Mouse (Mus musculus) testis, adult 2 months (tissue): ENCODE measurements around the gene Col17a1. TPM values are rescaled to one million over a fixed set of nuclear protein-coding genes. Genes with fewer than 3 reads are reported as not detected.

ENCODE experiments used
- H3K27ac ChIP-seq: fragments of 200-500 bp; 2 replicates; pipeline ENCODE4 v1.5.1; 2012; ENCODE audit warnings: low read depth, low read length; ENCODE audit not compliant: control insufficient read depth, insufficient read depth
- H3K27me3 ChIP-seq: fragments of 200-500 bp; 2 replicates; pipeline ENCODE4 v1.6.1; 2012; ENCODE audit warnings: mild to moderate bottlenecking, low read length, moderate library complexity; ENCODE audit not compliant: control insufficient read depth, insufficient read depth
- H3K36me3 ChIP-seq: fragments of 200-500 bp; 2 replicates; pipeline ENCODE4 v1.6.1; 2012; ENCODE audit warnings: mild to moderate bottlenecking, low read length; ENCODE audit not compliant: control insufficient read depth, insufficient read depth
- H3K4me1 ChIP-seq: fragments of 200-500 bp; 2 replicates; pipeline ENCODE4 v1.6.1; 2012; ENCODE audit warnings: low read length; ENCODE audit not compliant: control insufficient read depth, insufficient read depth
- H3K4me3 ChIP-seq: fragments of 200-500 bp; 2 replicates; pipeline ENCODE4 v1.5.1; 2012; ENCODE audit warnings: low read depth, mild to moderate bottlenecking, low read length, moderate library complexity, mixed read lengths; ENCODE audit not compliant: control insufficient read depth
- CTCF ChIP-seq: fragments of 200-500 bp; IDR thresholded peaks from 2 replicates; pipeline ENCODE4 v1.5.1; 2012; ENCODE audit warnings: low read depth, mild to moderate bottlenecking, inconsistent platforms, low read length, moderate library complexity; ENCODE audit not compliant: control insufficient read depth, insufficient read depth, insufficient replicate concordance
- POLR2A ChIP-seq: fragments of 200-500 bp; IDR thresholded peaks from 2 replicates; pipeline ENCODE4 v1.6.1; 2012; ENCODE audit warnings: low read depth, mild to moderate bottlenecking, inconsistent platforms, low read length, moderate library complexity; ENCODE audit not compliant: control insufficient read depth
- polyA plus RNA-seq: library from polyadenylated mRNA; depleted of rRNA; stranded (reverse); fragments of >200 nt; gene quantifications from 2 replicates; pipeline ENCODE4 v1.2.3, GENCODE M21; 2012

Gene Col17a1
- polyA plus RNA-seq, 1 experiment, result 2.9 TPM

DNA sequence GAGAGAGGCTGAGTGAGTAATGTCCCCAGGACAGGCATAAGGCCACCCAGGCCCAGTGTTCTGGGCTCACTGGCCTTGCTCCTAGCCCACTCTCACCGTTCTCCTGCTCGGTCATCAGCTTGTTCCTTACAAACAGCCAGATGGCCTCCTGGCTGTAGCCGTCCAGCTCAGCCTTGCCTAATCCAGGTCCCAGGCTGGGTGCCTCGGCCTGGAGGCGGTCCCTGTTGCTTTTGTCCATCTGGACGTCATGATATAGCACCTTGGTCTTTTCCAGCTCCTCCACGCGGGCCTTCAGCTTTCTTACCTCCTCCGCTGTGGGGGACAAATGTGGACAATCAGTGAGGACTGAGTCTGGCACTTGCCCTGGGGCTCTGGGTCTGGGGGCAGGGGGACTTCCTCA, 23.5 kb downstream of the Col17a1 start:
- no peak for TF ChIP-seq POLR2A
- TF ChIP-seq CTCF, result no peak

DNA sequence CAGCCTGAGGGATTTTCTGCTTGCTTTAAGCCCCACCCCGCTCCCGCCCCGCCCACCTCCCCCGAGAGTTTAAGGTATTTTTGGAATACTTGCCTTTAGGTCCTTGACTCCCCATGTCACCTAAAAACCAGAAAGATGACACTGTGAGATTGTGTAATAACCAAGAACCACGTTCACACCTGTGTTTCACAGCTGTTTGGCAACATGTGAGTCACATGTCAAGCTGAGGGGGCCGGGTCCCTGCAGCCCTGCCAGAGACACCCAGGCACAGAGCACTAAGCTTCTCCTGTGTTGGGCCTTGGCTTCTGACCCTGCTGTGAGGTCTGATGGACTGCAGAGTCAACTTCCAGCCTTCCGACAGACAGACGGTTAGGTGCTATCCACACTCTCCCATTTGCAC, 24.3 kb downstream of the Col17a1 start:
- Histone ChIP-seq H3K4me3 (no peak overlapping the region), H3K36me3 (no peaks in the 10 kb centered on the region), H3K27ac (no peak overlapping the region), H3K27me3 (no peaks in the 10 kb centered on the region), H3K4me1 (peaks cover 7% of the 10 kb centered on the region)
- TF ChIP-seq CTCF (no peak), POLR2A (no peak)

More for the DNA sequence above, 23.5 kb downstream of the Col17a1 start:
- no peaks in the 10 kb centered on the region for H3K27me3 ChIP-seq
- H3K4me1 ChIP-seq, result peaks cover 7% of the 10 kb centered on the region
- H3K36me3 ChIP-seq, result no peaks in the 10 kb centered on the region
- H3K4me3 ChIP-seq, result peak overlapping the region; percentile 52
- no peak overlapping the region for H3K27ac ChIP-seq

- TF ChIP-seq POLR2A (no peak), CTCF (no peak)
- Histone ChIP-seq H3K27me3 (no peaks in the 10 kb centered on the region), H3K36me3 (no peaks in the 10 kb centered on the region), H3K4me1 (no peaks in the 10 kb centered on the region), H3K27ac (no peak overlapping the region), H3K4me3 (no peak overlapping the region)
These were observed 32.0 kb downstream of the Col17a1 start for GRCm38 (mm10) chr19:47659765-47660408.

- Histone ChIP-seq H3K36me3 (no peaks in the 10 kb centered on the region), H3K27me3 (no peaks in the 10 kb centered on the region), H3K4me1 (no peaks in the 10 kb centered on the region), H3K27ac (no peak overlapping the region), H3K4me3 (no peak overlapping the region)
- no peak for TF ChIP-seq POLR2A
- peak; percentile 63; the same call in 1 of the 2 replicates for TF ChIP-seq CTCF
These were observed 32.9 kb downstream of the Col17a1 start for GRCm38 (mm10) chr19:47658914-47659535.

GRCm38 (mm10) chr19:47654896-47655295, 37.0 kb downstream of the Col17a1 start:
- Histone ChIP-seq H3K27ac (no peak overlapping the region), H3K4me3 (no peak overlapping the region), H3K4me1 (no peaks in the 10 kb centered on the region), H3K36me3 (no peaks in the 10 kb centered on the region), H3K27me3 (no peaks in the 10 kb centered on the region)
- TF ChIP-seq CTCF, result no peak
- TF ChIP-seq POLR2A, result no peak

- H3K36me3 ChIP-seq, result no peaks in the 10 kb centered on the region
- TF ChIP-seq CTCF, result no peak
- no peak for TF ChIP-seq POLR2A
- H3K4me1 ChIP-seq, result no peaks in the 10 kb centered on the region
- no peaks in the 10 kb centered on the region for H3K27me3 ChIP-seq
- no peak overlapping the region for H3K4me3 ChIP-seq
- no peak overlapping the region for H3K27ac ChIP-seq
These were observed 38.7 kb downstream of the Col17a1 start for GRCm38 (mm10) chr19:47653173-47653572.

DNA sequence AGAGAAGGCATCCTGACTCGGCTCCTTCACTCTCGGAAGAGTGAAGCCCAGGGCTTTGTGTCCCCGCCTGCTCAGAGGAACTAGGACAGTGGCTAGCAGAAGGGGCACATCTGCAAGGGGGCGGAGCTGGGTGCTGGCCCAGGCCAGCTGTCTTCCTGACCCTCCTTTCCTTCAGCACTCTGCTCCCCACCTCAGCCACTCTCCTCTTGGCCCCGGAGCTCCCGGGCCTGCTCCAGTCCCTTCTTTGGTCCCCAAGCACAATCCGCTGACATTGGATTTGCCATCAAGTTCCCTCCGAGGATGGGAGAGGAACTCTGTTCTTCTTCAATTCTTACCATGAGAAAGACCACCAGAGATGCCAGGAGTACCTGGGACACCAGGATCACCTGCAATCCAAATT, 39.6 kb downstream of the Col17a1 start:
- no peak overlapping the region for H3K4me3 ChIP-seq
- no peaks in the 10 kb centered on the region for H3K4me1 ChIP-seq
- TF ChIP-seq POLR2A, result no peak
- no peaks in the 10 kb centered on the region for H3K27me3 ChIP-seq
- H3K36me3 ChIP-seq, result no peaks in the 10 kb centered on the region
- H3K27ac ChIP-seq, result no peak overlapping the region

DNA sequence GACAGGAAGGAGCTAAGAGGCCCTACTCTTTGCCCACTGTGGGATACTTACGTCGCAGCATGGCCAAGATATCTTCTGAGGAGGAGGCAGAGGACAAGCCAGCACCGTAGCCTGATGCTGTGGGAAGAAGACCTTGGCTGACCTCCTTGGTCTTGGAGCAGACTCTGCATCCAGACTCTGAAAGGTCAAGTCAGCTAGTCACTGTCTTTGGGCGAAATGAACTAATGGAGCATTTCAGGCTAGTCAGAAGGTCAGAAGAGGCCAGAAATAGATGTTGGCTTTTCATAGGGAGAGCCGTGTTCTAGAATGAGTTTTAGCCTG, 40.8 kb downstream of the Col17a1 start:
- no peak overlapping the region for H3K27ac ChIP-seq
- H3K4me1 ChIP-seq, result no peaks in the 10 kb centered on the region
- H3K27me3 ChIP-seq, result no peaks in the 10 kb centered on the region
- no peaks in the 10 kb centered on the region for H3K36me3 ChIP-seq
- no peak for TF ChIP-seq POLR2A
- no peak for TF ChIP-seq CTCF
- no peak overlapping the region for H3K4me3 ChIP-seq
